Mouse (Mus musculus) activated CD4-positive, CD25-positive, alpha-beta regulatory T cell, adult 4 months (primary cell): ENCODE measurements around the gene Paqr5. TPM values are rescaled to one million over a fixed set of nuclear protein-coding genes. Genes with fewer than 3 reads are reported as not detected.

Source experiments
- ATAC-seq: one replicate; pipeline ENCODE4 v1.8.0; 2017
- polyA plus RNA-seq, 2 experiments: library from polyadenylated mRNA; unstranded; fragments of 100-300 nt; shearing (Covaris generic); gene quantifications; one replicate each; pipeline ENCODE4 v1.2.1; 2017

Gene Paqr5
- polyA plus RNA-seq, 2 experiments from 2014 or later: 0.26 TPM; not detected in 1

DNA sequence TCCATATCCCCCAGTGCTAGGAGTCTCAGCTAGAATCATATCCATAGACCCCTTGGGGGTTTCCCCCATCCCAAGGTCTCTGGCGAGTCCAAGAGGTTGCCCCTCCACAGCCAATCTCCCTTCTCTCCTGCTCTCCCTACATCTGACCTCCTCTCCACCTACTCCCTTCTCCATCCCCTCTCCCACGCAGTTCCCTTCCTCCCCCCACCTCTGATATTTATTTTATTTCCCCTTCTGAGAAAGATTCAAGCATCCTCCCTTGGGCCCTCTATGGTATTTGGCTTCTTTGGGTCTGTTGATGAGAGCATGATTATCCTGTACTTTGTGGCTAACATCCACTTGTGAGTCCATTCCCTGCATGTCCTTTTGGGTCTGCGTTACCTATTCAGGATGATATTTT, 118.3 kb downstream of the Paqr5 start:
- ATAC-seq: no peak

DNA sequence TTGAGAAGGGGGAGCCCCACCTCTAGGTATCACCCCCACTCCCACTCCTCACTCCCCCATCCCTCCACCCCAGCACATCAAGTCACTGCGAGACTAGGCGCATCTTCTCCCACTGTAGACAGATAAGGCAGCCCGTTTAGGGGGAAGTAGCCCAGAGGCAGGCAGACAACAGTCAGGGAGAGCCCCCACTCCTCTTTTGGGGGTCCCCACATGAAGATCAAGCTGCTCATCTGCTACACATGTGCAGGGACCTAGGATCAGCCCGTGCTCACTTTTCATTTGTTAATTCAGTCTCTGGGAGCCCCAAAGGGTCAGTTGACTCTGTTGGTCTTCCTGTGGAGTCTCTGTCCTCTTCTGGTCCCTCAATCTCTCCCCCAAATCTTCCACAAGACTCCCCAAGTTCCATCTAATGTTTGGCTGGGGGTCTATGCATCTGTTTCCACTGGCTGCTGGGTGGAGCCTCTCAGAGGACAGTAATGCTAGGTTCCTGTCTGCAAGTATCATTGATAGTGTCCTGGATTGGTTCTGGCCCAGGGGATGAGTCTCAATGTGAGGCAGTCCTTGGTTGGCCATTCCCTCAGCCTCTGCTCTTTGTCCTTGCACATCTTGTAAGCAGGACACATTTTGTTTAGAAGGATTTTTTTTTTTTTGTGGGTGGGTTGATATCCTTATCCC, 118.9 kb downstream of the Paqr5 start:
- no peak for ATAC-seq

DNA sequence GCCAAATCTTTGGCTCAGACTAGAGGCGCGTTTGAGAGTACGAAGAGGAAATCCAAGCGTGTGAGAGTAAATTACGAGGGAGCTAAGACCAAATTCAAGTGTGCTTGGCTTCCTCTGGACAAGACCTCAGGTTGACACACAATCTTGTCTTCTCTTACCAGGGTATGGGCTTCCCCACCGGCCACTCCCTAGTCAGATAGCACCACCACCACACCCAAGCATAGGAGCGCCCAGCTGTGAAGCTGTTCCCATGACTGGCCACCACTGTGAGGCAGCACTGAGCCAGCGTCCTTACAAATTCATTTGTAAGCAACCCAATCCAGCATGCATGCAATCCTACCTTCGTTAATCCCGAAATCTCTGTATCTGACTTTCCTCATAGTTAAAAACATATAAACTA, 119.7 kb downstream of the Paqr5 start:
- no peak for ATAC-seq

DNA sequence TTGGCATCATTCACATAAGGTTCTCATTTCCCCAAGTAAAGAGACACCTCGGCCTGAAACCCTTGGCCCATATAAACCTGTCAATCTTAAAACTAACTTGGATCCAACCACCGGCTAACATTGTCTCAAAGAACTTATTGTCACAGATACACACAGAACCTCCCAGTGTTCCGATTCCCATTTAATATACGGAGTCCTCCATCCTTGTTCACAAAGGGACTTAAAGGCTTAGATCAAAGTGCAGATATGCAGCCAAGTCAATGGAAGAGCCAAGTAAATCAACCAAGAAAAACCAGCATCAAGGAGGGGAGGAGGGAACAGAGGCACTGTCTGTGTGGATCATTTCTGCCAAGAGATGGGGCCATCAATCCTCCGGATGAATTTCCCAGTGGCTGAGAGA, 121.1 kb downstream of the Paqr5 start:
- no peak for ATAC-seq

DNA sequence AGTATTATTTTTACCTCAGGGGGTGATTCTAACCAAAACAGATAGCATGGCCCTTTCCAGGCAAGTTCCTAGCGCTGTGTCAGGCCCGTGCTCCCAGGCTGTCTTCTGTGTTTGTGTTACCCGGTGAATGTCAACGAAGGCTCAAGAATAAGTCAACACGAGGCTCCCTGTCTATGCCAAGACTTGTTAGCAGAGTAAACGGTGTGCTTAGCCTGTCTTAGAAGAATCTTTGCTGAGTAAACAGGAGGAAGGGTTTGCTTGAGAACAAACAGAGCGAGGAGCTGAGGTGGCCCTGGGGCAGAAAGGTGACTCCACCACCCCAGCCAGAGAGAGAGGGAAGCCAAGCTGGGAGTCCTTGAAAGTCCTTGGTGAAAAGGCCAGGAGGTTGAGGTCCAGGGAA, 122.5 kb downstream of the Paqr5 start:
- no peak for ATAC-seq

Other genes starting within 250 kb of the Paqr5 start
- gene Rplp1, start 112.3 kb downstream of the Paqr5 start, polyA plus RNA-seq: 1,000 to 10,000 TPM; 3,627 to 3,817 TPM
- 10 to 100 TPM; 29.4 to 40.1 TPM for gene Kif23, start 80.1 kb downstream of the Paqr5 start, polyA plus RNA-seq
- 1 to 10 TPM; 4.7 to 5.4 TPM for gene Glce, start 95.8 kb upstream of the Paqr5 start, polyA plus RNA-seq